Mouse (Mus musculus): Measurements from ENCODE around the gene Ndufb11. TPM values are rescaled to one million over a fixed set of nuclear protein-coding genes. Genes with fewer than 3 reads are reported as not detected.

Gene Ndufb11
- total RNA-seq (2023; ENCODE audit: inconsistent age) = 119 to 130 TPM (median 127 TPM) in 4 replicates

DNA sequence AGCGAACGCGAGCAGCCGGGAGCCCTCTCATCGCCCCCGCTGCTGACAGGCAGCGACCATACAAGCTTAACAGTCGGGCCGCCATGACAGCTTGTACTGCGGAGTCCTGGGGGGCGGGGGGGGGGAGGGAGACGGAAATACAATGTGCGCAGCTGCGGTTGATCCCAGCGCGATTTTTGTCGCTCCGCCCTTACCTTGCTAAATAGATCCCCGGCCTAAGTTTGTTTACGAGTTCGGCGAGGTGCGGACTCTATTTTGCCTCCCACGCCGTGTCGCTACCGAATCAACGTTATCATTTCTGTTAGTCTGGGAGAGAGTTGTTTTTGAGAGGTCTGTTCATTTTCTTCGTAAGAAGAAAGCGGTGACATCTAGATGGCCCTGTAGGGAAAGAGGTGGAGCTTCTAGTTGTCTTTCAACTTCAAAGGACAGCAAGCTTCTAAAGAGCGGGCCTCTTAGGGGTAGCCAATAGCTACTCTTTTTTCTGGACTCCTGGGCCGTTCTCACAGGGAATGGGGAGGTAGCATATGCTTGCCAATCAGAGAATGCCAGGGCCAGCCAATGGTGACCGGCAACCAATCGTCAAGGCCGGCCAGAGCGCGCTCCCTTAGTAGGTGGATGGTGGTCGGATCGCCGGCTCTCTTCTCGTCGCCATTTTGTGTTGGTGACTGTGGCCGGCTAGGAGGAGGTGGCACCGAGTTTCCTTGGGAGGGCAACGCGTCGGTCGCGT lies at the start of gene Ndufb11, which contains the start of gene Rbm10:
Ndufb11 (minus strand) TSS at position 444 of the 727 bp plus-strand sequence.
Rbm10 (plus strand) TSS at position 328 of the 727 bp plus-strand sequence.

GRCm38 (mm10) chrX:20658026-20658652 lies 40.7 kb upstream of the Ndufb11 start, which contains the start of gene Uba1:
Gene Uba1, plus strand, starts transcription at chrX:20658326.

Other genes starting within 250 kb of the Ndufb11 start
- 4.8 to 5.4 TPM (median 5.0 TPM) in 4 replicates for gene Jade3, start 191.9 kb downstream of the Ndufb11 start, total RNA-seq (2023; ENCODE audit: inconsistent age)
- not detected in 4 replicates for gene Rgn, start 67.8 kb downstream of the Ndufb11 start, total RNA-seq (2023; ENCODE audit: inconsistent age)
- gene Rbm10, start 116 bp downstream of the Ndufb11 start, total RNA-seq (2023; ENCODE audit: inconsistent age) = 48.1 to 59.9 TPM (median 52.3 TPM) in 4 replicates
- gene Uba1, start 40.7 kb upstream of the Ndufb11 start, total RNA-seq (2023; ENCODE audit: inconsistent age) = 216 to 250 TPM (median 248 TPM) in 4 replicates
- gene Cdk16, start 70.3 kb upstream of the Ndufb11 start, total RNA-seq (2023; ENCODE audit: inconsistent age) = 67.0 to 86.8 TPM (median 76.3 TPM) in 4 replicates
- gene Usp11, start 86.3 kb upstream of the Ndufb11 start, total RNA-seq (2023; ENCODE audit: inconsistent age) = 33.2 to 36.7 TPM (median 35.1 TPM) in 4 replicates
- gene Araf, start 180.2 kb upstream of the Ndufb11 start, total RNA-seq (2023; ENCODE audit: inconsistent age) = 148 to 185 TPM (median 168 TPM) in 4 replicates